Mouse (Mus musculus) bone marrow macrophage, adult 2 months (primary cell): Measurements from ENCODE around the gene Pak1.

Experiments used
- CTCF ChIP-seq: IDR thresholded peaks from 2 replicates; pipeline ENCODE4 v1.5.1; 2012; ENCODE audit warnings: low read depth, mild to moderate bottlenecking, low read length, moderate library complexity
- POLR2A ChIP-seq: IDR thresholded peaks from 2 replicates; pipeline ENCODE4 v1.6.1; 2012; ENCODE audit warnings: mild to moderate bottlenecking, low read depth, low read length, borderline replicate concordance

DNA sequence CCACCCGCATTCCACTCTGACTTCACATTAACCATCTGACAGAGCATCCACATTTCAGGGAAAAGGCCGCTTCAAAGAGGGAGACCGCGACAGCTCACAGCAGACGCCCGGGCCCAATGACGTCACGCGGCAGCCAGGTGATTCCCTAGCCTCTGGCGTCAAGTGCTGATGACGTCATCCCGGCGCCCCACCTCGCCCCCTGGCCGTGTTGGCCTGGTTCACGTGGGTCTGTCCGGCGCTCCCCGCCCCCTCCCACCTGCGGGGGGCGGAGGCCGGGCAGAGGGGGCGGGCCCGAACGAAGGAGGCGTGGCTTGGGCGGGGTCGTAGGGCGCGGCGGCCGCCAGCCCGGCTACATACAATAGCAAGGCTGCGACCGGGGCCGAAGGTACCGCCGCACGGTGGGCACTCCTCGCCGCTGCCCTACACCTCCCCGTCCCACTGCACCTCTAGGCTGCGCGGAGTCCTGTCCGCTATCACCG, at the start of gene Pak1:
- no peak for TF ChIP-seq CTCF
- TF ChIP-seq POLR2A, result no peak
